Mouse (Mus musculus) right cerebral cortex, postnatal 4 days (tissue): ENCODE measurements around the gene Leng9.
"Not testable (repeated sequence)": the region's sequence is repeated elsewhere in the genome, so short reads cannot be mapped to it uniquely, and the experiment has no call there.

Experiments used
- DNase-seq: peaks from one replicate; pipeline ENCODE4 v3.0.0-alpha.2; 2022

The Leng9 gene

GRCm38 (mm10) chr7:4150059-4150541, at the start of gene Leng9:
Leng9 (minus strand) TSS chr7:4150374.
- DNase-seq: no peak

GRCm38 (mm10) chr7:4178438-4178837, 28.3 kb upstream of the Leng9 start:
- DNase-seq: no peak

- no peak for DNase-seq
Measured at GRCm38 (mm10) chr7:4170193-4170938, 20.2 kb upstream of the Leng9 start.

GRCm38 (mm10) chr7:4167098-4167497, 16.9 kb upstream of the Leng9 start:
- no peak for DNase-seq

- no peak for DNase-seq
Measured at GRCm38 (mm10) chr7:4165286-4165685, 15.1 kb upstream of the Leng9 start.

- DNase-seq: no peak
Measured at GRCm38 (mm10) chr7:4164090-4164910, 14.1 kb upstream of the Leng9 start, which contains the start of gene Cdc42ep5. Cdc42ep5 (minus strand) TSS chr7:4164860.

GRCm38 (mm10) chr7:4163571-4164072, 13.4 kb upstream of the Leng9 start:
- DNase-seq: no peak

- DNase-seq: not testable (repeated sequence)
Measured at GRCm38 (mm10) chr7:4161596-4161995, 11.4 kb upstream of the Leng9 start.

GRCm38 (mm10) chr7:4154976-4155375, 4.8 kb upstream of the Leng9 start:
- no peak for DNase-seq

- no peak for DNase-seq
Measured at GRCm38 (mm10) chr7:4154356-4154755, 4.2 kb upstream of the Leng9 start.

GRCm38 (mm10) chr7:4151241-4151640, 1.1 kb upstream of the Leng9 start:
- DNase-seq: no peak

GRCm38 (mm10) chr7:4150811-4151221, 642 bp upstream of the Leng9 start:
- no peak for DNase-seq

GRCm38 (mm10) chr7:4149209-4150054, 742 bp downstream of the Leng9 start:
- peak; percentile 76 for DNase-seq

- DNase-seq: no peak
Measured at GRCm38 (mm10) chr7:4148341-4149208, 1.6 kb downstream of the Leng9 start.

- no peak for DNase-seq
Measured at GRCm38 (mm10) chr7:4147836-4148235, 2.3 kb downstream of the Leng9 start.

- DNase-seq: no peak
Measured at GRCm38 (mm10) chr7:4147371-4147770, 2.8 kb downstream of the Leng9 start.

GRCm38 (mm10) chr7:4146241-4147180, 3.7 kb downstream of the Leng9 start:
- DNase-seq: no peak

- no peak for DNase-seq
Measured at GRCm38 (mm10) chr7:4145552-4146190, 4.5 kb downstream of the Leng9 start.

- no peak for DNase-seq
Measured at GRCm38 (mm10) chr7:4144766-4145551, 5.2 kb downstream of the Leng9 start.
